Comparison of ENCODE assay signal across 10 mouse cellular contexts in the genomic region with DNA sequence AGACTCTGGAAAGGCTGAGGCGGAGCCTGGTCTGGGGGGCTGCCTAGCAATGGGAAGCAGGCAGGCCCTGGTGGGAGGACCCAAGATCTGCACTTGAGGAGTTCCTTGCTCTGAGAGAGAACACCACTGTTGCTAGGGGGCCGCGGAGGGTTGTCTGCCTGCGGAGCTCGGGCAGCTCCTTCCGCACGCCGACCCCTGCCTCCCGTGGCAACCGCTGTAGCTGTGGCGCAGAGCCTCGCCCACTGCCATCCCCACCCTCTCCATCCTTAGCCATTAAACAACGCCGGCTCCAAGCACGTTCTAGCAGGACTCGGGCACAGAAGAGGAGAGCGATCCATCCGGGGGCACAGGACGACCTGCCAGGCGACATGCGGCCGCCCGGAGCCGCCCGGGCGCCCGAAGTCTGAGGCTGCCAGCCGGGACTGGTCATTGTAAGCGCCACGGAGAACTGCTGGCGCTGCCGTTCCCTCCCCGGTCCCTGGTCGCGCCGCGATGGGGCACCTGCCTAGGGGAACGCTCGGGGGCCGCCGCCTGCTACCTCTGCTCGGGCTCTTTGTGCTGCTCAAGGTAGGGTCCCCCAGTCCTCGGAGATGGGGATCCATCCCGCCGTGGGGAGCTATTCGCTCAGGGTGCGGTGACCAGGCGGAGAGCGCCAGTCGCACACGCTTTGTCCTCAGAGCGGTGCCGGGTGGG. TPM values are rescaled to one million over a fixed set of nuclear protein-coding genes. Genes with fewer than 3 reads are reported as not detected.
A peak's percentile ranks its signal among the peaks of the same experiment; 100 is the strongest.
DNase-seq lines count a peak whose midpoint lies in the region; ATAC-seq lines count a peak whose summit lies in the region.
"Had no signal": no experiment of that assay in that cellular context is flagged by ENCODE, and none has a peak within 500 bp of the region (broad histone marks: within the 10 kb centered on the region; RNA-seq: fewer than 3 reads in every experiment).

A gene (plus strand): TSS at position 126 of the 693 bp plus-strand sequence.

- no peaks in the 10 kb centered on the region; the same call in 1 of the 2 replicates for H3K9me3 ChIP-seq in forebrain, embryonic 13.5 days (replicated peaks)
- H3K9me3 ChIP-seq in liver, embryonic 15.5 days (replicated peaks): no peaks in the 10 kb centered on the region

- peak within 1 kb of the TSS; percentile 91 for H3K9ac ChIP-seq in forebrain, embryonic 13.5 days
- no peak within 1 kb of the TSS for H3K9ac ChIP-seq in liver, embryonic 15.5 days

- peak within 1 kb of the TSS; percentile 84 for H3K4me2 ChIP-seq in forebrain, embryonic 13.5 days
- peak within 1 kb of the TSS; percentile 23 for H3K4me2 ChIP-seq in liver, embryonic 15.5 days

- H3K27me3 ChIP-seq in forebrain, embryonic 13.5 days: no peaks in the 10 kb centered on the region
- H3K27me3 ChIP-seq in liver, embryonic 15.5 days: peaks cover 34% of the 10 kb centered on the region

- H3K36me3 ChIP-seq in forebrain, embryonic 13.5 days (ENCODE audit: poor library complexity, severe bottlenecking): no peaks in the 10 kb centered on the region
- H3K36me3 ChIP-seq in liver, embryonic 15.5 days (replicated peaks): no peaks in the 10 kb centered on the region

- DNase-seq in gastrocnemius, postnatal 14 days: peak; percentile 5
- no peak for DNase-seq in gastrocnemius, postnatal 36 days
- peak; percentile 76 for DNase-seq in WW6 (ENCODE audit: low read depth, low spot score)
- peak; percentile 4 to 39 for DNase-seq in kidney, postnatal 25 days
- DNase-seq in right cerebral cortex, postnatal 4 days: peak; percentile 73
- DNase-seq in spleen, postnatal 14 days (ENCODE audit: low spot score in 2 of 2): no peak

- no peaks in the 10 kb centered on the region for H3K4me1 ChIP-seq in forebrain, embryonic 13.5 days
- no peaks in the 10 kb centered on the region for H3K4me1 ChIP-seq in liver, embryonic 15.5 days (replicated peaks)

- intact Hi-C loops in gastrocnemius, postnatal 14 days (cut with DNase I; ENCODE audit: low total_unique reads): no loop called here
- intact Hi-C loops in gastrocnemius, postnatal 36 days (cut with DNase I): no loop called here

- H3K27ac ChIP-seq in forebrain, embryonic 13.5 days: peak within 1 kb of the TSS; percentile 92
- no peak within 1 kb of the TSS for H3K27ac ChIP-seq in liver, embryonic 15.5 days (replicated peaks)

- H3K4me3 ChIP-seq in forebrain, embryonic 13.5 days: peak within 1 kb of the TSS; percentile 61
- H3K4me3 ChIP-seq in liver, embryonic 15.5 days (replicated peaks): no peak within 1 kb of the TSS
- H3K4me3 ChIP-seq: myocyte had no signal

- peak; percentile 94 for ATAC-seq in forebrain, embryonic 13.5 days
- no peak for ATAC-seq in liver, embryonic 15.5 days (ENCODE audit: insufficient read depth)

- WGBS in forebrain, embryonic 13.5 days: under 1% methylated on average over 52 of the region's 53 CpGs
- 2% methylated on average over 53 of the region's 53 CpGs for WGBS in liver, embryonic 15.5 days (ENCODE audit: insufficient replicate concordance)

RNA-seq across cellular contexts. Expression of the gene that starts here (rescaled TPM):
- total RNA-seq in gastrocnemius, postnatal 14 days (2021): under 1 TPM; 0.74 to 0.95 TPM
- total RNA-seq in gastrocnemius, postnatal 36 days (2021): under 1 TPM; 0.20 to 0.67 TPM
- polyA plus RNA-seq in forebrain, embryonic 13.5 days (2015; fragmentation: Nextera tagmentation; extraction: Ambion mirVana): 29.5 and 30.6 TPM in 2 replicates
- 1.0 and 1.5 TPM in 2 replicates for polyA plus RNA-seq in liver, embryonic 15.5 days (2015; fragmentation: Nextera tagmentation; extraction: Ambion mirVana)
- total RNA-seq: MEL had no signal
- polyA plus RNA-seq: myocyte had no signal

Comparison
In these comparisons a context has a peak if more than half of its experiments do, and no peak if none do; other contexts are left out.
1. RNA of the gene that starts here (polyA plus RNA-seq): 29.5 to 30.6 TPM in forebrain, embryonic 13.5 days; 1.0 to 1.5 TPM in liver, embryonic 15.5 days; every median in the first group is over 10 times any median in the second.
2. Peak in DNase-seq in gastrocnemius, postnatal 14 days; RNA of the gene not detected or under 1 TPM.
3. DNase-seq: peak in WW6 (single experiment), kidney, postnatal 25 days (2 of 2) and right cerebral cortex, postnatal 4 days (single experiment); none in gastrocnemius, postnatal 36 days (0 of 2) and spleen, postnatal 14 days (0 of 2).